Mouse (Mus musculus) C2C12 (cell line): ENCODE measurements around the gene Gm48552. TPM values are rescaled to one million over a fixed set of nuclear protein-coding genes. Genes with fewer than 3 reads are reported as not detected.

Source experiments
- H3K27me3 ChIP-seq: one replicate; pipeline ENCODE4 v1.6.1; 2011; ENCODE audit not compliant: control insufficient read depth, insufficient read depth, insufficient read length
- H3K36me3 ChIP-seq: one replicate; pipeline ENCODE4 v1.6.1; 2011; ENCODE audit not compliant: control insufficient read depth, insufficient read depth
- H3K4me3 ChIP-seq: one replicate; pipeline ENCODE4 v1.5.1; 2011; ENCODE audit warnings: mild to moderate bottlenecking, control low read depth; ENCODE audit not compliant: poor library complexity, insufficient read depth, severe bottlenecking
- H3K79me2 ChIP-seq: one replicate; pipeline ENCODE4 v1.6.1; 2011; ENCODE audit not compliant: control insufficient read depth, insufficient read depth
- H3K79me3 ChIP-seq: one replicate; pipeline ENCODE4 v1.6.1; 2011; ENCODE audit warnings: low read depth, control low read depth
- H3ac ChIP-seq: one replicate; pipeline ENCODE3; 2011; ENCODE audit warnings: low read depth; ENCODE audit not compliant: control insufficient read depth, insufficient read length
- CEBPB ChIP-seq: IDR thresholded peaks from one replicate; pipeline ENCODE4 v1.6.1; 2011; ENCODE audit warnings: low read depth, mild to moderate bottlenecking, control low read depth, moderate library complexity
- CTCF ChIP-seq: IDR thresholded peaks from one replicate; pipeline ENCODE4 v1.5.1; 2011; ENCODE audit not compliant: control insufficient read depth, insufficient read depth, insufficient read length
- FOSL1 ChIP-seq: IDR thresholded peaks from one replicate; pipeline ENCODE4 v1.8.0; 2011; ENCODE audit warnings: mild to moderate bottlenecking, low read length; ENCODE audit not compliant: poor library complexity, insufficient read depth, severe bottlenecking
- MAX ChIP-seq: IDR thresholded peaks from one replicate; pipeline ENCODE4 v1.6.1; 2011; ENCODE audit warnings: mild to moderate bottlenecking, control low read depth
- MYOD1 ChIP-seq: IDR thresholded peaks from one replicate; pipeline ENCODE4 v1.6.1; 2011; ENCODE audit warnings: low read depth; ENCODE audit not compliant: control insufficient read depth, insufficient read length
- MYOG ChIP-seq: IDR thresholded peaks from one replicate; pipeline ENCODE4 v1.6.1; 2011; ENCODE audit not compliant: control insufficient read depth, insufficient read length; ENCODE audit errors: extremely low read depth
- USF1 ChIP-seq: IDR thresholded peaks from one replicate; pipeline ENCODE4 v1.6.1; 2011; ENCODE audit warnings: low read depth, mild to moderate bottlenecking, control low read depth, moderate library complexity
- polyA plus RNA-seq: library from polyadenylated mRNA; unstranded; fragments of >200 nt; fragmentation: generic; extraction: Trizol; gene quantifications from one replicate; pipeline ENCODE4 v1.2.1, GENCODE M21; 2012; ENCODE audit warnings: missing spikeins

Gm48552 gene
- polyA plus RNA-seq, 1 experiment = 0.20 TPM

DNA sequence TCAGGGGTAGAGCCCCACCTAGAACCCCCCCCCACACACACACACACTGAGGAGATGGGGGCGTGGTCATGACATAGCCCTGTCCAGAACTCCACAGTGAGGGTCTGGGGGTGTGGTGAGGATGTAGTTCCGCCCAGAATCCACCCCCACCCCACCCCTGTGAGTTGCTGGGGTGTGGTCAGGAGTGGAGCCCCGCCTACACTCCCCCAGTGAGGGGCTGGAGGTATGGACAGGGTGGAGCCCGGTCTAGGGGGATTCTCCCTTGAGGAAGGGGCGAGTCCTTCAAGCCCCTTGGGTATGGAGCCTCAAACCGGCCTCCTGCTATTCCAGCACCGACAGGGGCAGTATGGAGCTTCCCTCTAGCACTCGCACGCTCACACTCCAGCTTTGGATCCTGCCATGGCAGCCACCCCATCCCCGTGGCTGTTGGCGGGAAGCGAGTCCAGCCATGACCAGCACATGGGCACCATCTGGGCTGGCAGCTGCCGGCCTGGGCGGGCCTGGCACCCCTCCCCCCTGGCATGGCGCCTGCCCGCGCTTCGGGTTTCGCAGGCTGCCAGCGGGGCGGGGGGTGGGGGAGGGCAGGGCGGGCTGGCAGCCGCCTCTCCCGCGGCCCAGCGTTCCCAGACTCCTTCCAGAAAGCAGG, 27.9 kb downstream of the Gm48552 start:
- peaks cover 86% of the 10 kb centered on the region for H3K36me3 ChIP-seq
- H3K27me3 ChIP-seq = no peaks in the 10 kb centered on the region
- H3K79me3 ChIP-seq = peaks cover 85% of the 10 kb centered on the region
- no peak overlapping the region for H3ac ChIP-seq
- peaks cover 100% of the 10 kb centered on the region for H3K79me2 ChIP-seq
- TF ChIP-seq MYOD1 = peak; percentile 81
- TF ChIP-seq CEBPB = no peak
- no peak for TF ChIP-seq USF1
- peak; percentile 31 for TF ChIP-seq CTCF
- TF ChIP-seq FOSL1 = no peak
- no peak for TF ChIP-seq MYOG
- peak; percentile 100 for TF ChIP-seq MAX
- H3K4me3 ChIP-seq = no peak overlapping the region

DNA sequence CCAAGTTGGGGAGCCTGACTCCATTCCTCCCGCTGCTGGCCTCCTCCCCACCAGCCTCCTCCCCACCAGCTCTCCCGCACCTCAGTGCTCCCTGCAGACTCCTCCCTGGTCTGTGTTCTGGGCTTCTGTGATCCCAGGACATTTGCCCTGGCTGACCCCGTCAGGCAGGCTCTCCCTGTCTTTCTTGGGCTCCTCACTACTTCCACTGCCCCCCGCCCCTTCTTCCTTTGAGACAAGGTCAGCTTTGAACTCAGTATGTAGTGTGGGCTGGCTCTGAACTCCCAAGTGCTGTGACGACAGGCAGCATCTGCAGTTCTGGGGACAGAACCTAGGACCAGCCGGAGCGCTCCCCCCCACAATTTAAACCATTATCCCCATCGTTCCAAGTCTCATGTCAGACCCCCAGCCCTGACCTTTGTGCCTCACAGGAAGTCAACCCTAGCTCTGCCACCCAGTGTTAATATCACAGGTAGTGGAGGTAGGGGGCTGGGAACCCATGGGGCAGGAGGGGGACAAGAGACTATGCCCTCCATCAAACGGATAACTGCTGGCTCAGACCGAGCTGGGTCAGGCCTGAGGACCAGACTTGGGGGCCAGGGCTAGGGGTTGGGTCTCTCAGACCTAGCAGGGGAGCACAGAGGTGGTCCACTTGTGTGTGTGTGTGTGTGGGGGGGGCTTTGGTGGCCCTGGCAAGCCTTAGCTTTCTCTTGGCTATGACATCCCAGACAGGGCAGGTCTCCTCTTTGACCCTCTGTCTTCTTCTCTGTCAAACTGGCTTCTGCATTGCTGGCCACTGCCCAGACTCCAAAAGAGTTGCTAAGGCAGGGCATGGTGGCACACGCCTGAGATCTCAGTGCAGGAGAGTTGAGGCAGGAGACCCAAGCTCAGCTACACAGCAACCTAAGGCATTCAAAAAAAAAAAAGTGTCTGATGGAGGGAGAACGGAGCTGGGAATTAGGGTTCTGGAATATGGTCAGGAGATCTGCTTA, 28.7 kb downstream of the Gm48552 start:
- TF ChIP-seq CEBPB (no peak), CTCF (no peak), MAX (no peak), FOSL1 (no peak), MYOD1 (no peak), USF1 (no peak), MYOG (no peak)
- Histone ChIP-seq H3K36me3 (peaks cover 87% of the 10 kb centered on the region), H3K4me3 (no peak overlapping the region), H3K27me3 (no peaks in the 10 kb centered on the region), H3ac (peak overlapping the region; percentile 59), H3K79me2 (peaks cover 100% of the 10 kb centered on the region), H3K79me3 (peaks cover 93% of the 10 kb centered on the region)

DNA sequence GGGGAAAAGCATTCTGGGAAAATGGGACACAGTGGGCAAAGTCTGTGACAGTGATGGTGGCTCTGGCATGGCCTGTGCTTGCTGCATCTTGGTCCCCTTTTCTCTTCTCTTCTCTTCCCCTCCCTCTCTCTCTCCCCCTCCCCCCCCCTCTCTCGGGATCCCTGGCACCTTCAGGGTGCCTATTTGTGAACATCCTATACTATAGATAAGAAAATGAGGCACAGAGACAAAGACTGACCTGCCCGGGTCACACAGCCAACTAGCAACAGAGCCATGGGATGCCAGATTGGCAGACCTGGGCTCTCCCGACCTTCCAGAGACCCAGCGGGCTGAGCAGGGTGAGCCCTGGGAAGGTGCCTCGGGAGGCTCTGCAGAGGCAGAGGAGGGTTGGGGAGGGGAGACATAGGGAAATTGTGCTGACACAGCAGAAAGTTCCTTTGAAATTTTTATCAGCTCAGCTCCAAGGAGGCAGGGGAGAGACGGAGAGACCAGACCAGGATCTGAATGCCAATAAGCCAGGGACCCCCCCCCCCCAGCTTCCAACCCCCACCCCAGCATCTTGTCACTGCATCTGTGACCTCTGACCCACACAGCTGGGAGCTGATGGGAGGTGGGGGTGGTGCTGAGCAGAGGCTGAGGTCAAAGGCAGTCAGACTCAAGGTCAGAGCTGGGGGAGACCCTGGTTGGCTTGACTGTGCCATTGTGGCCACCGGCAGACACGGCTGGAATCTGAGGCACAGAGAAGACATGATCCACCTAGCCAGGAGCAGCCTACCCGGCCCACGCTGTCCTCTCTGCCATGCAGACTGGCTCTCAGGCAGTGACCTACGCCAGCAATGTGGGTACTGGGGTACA, 29.6 kb downstream of the Gm48552 start:
- TF ChIP-seq CEBPB (no peak), MYOG (no peak), FOSL1 (no peak), CTCF (no peak), MAX (no peak), MYOD1 (no peak), USF1 (no peak)
- Histone ChIP-seq H3K4me3 (no peak overlapping the region), H3K27me3 (no peaks in the 10 kb centered on the region), H3K79me3 (peaks cover 94% of the 10 kb centered on the region), H3K36me3 (peaks cover 87% of the 10 kb centered on the region), H3ac (no peak overlapping the region), H3K79me2 (peaks cover 100% of the 10 kb centered on the region)

DNA sequence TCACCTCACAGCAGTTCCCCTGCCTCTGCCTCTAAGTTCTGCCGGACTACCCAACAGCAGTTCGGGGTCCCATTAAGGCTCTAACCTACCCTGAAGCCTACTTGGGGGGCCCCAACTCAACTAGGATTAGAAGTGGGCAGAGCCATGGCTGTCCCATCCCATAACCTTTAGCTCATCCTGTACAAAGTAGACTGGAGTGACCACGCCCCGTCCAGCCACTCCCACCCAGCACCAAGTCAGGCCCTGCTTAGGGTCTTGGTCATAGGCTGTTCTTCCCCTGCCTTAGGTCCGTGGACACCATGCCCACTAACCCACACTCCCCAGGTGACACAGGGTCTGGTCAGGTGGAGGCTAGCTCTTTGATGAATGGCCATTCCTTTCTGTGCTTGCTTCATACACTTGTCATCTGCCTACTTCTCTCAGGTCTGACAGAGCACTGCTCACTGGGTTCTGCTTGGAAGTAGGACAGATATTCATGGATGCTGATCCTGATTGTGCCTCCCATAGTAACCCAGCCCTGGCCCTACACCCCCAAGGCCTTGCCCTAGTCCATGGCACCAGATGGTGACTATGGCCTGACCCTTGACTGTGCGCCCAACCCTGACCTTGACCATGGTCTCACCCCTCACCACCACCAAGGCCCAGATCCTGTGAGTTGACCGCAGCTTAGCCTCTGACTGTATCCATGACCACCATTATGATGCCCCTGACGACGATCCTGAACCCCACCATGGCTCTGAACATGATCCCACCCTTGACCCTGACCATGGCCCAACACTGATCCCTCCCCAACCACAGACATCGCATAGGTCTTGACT, 30.5 kb downstream of the Gm48552 start:
- H3K79me2 ChIP-seq = peaks cover 100% of the 10 kb centered on the region
- no peak overlapping the region for H3ac ChIP-seq
- peaks cover 82% of the 10 kb centered on the region for H3K36me3 ChIP-seq
- H3K27me3 ChIP-seq = no peaks in the 10 kb centered on the region
- TF ChIP-seq FOSL1 (no peak), MAX (no peak), CEBPB (no peak), MYOD1 (no peak), CTCF (no peak), MYOG (no peak)
- no peak overlapping the region for H3K4me3 ChIP-seq
- peaks cover 95% of the 10 kb centered on the region for H3K79me3 ChIP-seq
